Mouse (Mus musculus) ovary, postnatal 36 days (tissue): ENCODE data around the gene Gabarapl2.
A peak's percentile ranks its signal among the peaks of the same experiment; 100 is the strongest.

Source experiments
- DNase-seq: peaks from one replicate; pipeline ENCODE4 v3.0.0; 2022; ENCODE audit warnings: low spot score, mixed read lengths

The Gabarapl2 gene

DNA sequence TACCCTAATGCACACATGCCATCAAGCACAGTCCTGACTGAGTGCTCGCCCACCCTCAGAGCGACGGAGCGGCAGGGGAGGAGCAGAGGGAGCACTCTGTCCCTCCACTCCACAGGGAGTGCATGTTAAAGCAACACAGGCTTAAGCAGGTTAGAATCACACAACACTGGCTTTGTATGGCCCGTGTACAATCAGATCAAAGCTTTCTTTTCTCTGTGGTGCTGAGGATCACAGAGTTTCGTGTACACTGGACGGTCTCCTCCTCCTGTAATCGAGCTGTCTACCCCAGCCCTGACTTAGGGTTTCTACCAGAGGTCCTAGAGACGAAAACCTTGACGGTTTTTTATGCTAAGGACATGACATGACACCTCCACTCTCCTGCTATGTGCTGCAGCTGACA, 28.0 kb downstream of the Gabarapl2 start:
- DNase-seq = no peak

DNA sequence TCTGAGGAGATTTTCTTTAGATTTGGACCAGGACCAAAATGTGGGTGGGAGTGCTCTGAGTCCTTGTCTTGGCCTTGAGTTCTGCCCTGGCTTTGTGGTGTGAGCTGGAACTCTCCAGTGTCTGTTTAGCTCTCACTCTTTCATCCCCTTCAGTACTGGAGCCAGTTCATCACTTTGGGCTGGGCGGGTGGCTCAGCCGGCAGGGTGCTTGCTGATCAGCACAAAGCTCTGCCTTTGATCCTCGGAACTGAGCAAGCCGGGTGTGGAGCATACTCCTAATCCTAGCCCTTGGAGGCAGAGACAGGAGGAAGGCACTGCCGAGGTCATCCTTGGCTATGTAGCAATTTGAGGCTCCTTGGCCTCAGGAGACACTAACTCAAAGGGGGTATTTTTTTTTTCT, 28.5 kb downstream of the Gabarapl2 start:
- DNase-seq = no peak

DNA sequence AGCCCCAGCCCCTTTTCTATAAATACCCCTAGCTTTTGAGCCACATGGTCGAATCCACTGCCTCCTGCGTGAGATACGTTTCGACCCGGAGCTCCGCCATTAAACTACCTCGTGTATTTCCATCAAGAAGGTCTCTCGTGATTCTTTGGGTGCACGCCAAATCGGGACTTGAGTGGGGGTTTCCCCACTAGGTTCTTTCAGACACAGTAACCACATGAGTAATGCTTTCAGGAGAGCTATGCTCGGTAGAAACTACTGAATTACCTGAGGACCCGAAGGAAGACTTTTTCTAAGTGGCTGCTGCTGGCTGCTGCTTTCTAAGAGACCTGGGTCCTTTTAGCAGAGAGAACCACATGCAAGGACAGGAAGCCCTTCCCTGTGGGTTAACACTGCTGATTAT, 33.6 kb downstream of the Gabarapl2 start:
- no peak for DNase-seq

DNA sequence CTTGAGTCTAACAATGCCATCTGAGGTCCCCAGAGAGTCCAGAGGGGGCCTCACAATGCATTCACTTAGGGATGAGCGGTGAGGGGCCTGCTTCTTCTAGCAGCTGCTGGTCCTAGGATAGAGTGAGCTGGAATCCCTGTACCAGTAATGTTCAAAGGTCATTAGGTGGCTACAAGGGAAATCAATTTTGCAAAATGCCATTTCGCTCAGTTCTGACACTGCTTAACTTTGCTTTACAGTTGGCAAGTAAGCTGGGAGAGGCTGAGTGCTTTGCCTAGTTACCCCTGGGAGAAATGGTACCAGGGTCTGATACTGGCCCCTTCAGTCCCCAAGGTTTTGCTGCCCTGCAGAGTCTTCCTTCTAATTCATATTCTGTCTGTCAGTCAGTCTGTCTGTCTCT, 35.2 kb downstream of the Gabarapl2 start:
- DNase-seq = no peak

DNA sequence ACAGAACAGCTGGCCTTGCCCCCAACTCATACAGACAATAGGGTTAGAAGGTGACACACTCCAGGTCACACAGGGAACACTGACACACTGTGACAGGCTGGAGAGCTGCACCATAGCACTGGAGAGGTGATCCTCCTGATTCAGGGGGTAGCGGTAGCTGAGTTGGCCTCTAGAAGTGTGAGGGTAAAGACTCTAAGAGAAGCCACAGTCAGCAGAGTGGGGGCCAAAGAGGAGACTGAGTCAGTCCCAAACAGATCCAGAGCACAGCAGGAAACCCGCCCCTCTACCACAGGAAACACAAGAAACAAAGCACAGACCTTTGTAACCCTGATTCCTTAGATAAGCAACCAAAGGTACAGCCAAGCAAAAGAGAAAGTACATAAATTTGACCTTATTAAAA, 35.8 kb downstream of the Gabarapl2 start:
- DNase-seq = no peak

DNA sequence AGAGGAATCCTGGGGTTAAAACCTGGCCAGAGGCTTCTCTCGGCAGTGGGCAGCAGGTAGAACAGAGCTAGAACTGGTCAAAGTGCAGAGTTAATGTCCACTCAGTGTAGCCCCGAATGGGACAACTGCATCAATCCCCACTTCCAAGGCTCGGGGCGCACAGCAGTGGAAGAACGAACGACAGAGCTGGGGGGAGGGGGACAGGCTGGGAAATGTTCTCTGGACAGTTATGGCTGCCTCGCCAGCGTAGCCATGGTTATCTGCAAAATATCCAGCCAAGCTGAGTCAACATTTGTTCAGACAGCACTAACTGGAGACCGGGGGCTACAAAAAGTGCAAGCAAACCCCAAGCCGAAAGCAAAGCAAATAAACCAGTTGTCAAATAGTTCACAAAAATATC, 37.6 kb downstream of the Gabarapl2 start:
- no peak for DNase-seq

DNA sequence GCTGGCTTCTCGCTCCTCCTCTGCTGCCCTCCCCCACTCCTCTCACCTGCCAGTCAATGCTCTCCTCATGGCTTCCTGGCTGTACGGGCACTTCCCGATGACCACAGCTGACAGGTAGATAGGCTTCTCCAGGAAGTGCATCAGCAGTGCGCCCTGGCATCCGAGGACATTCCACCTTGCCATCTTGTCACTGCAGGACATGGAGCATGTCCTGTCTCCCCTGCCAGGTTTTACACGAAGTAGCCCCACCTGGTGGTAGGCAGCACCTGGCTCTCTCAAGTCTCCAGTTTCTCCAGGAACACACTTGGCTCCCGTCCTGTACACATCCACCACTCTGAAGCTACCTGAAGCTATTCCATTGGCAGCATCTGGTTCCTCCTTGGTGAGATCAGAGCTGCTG, 41.6 kb downstream of the Gabarapl2 start:
- DNase-seq = no peak

DNA sequence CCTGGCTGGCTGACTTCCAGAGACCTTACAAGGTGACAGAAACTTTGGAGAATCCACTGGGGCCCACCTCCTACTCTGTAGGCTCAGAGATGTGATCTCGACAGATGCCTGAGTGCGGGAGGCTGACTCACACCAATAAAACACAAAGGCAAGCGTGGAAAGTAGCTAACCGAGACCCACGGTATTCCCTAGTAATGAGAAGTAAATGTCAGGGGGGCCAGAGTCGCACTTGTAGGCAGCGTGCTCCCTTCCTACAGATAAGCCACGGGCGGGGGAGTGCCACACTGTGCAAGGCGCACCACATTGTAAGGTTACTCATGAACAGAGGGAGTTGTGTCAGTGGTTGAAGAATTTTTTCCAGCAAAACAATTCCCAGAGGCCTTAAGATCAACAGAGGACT, 44.0 kb downstream of the Gabarapl2 start:
- DNase-seq = no peak

DNA sequence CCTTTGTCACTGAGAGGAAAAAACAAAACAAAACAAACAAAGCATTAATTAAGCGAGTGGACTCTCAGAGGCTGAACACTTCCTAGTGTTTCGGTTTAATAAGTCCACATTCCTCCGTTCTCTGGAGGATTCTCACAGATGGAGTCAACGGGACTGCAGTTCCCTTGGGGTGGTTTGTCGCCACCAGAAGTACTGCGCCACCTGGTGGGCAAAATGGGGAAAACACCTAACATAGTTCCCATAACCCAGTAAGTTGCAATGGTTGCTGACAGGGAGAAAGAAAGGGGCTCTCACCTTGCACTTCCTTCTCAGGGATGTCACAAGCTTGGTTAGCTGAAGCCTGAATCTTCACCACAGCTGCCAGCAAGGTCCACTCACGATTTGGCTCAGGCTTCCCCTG, 49.4 kb downstream of the Gabarapl2 start:
- DNase-seq = peak; percentile 64

DNA sequence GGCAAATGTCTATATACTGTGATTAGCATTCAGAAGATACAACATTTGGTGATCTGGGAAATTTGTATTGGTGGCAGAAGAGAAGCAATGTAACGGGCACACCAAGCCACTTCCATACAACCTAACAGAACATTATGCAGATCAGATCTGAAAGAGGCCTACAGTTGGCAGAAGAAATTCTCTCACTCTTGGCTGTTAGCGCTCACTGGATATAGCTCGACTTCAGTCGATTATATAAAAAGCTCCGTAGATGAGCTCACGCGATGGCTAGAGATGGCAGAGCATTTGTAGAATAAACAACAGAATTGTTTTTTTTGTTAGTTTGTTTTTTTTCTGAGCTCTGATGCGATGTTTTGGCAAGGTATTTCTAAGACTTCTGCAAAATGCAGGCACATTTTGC, 50.8 kb downstream of the Gabarapl2 start:
- DNase-seq = no peak

DNA sequence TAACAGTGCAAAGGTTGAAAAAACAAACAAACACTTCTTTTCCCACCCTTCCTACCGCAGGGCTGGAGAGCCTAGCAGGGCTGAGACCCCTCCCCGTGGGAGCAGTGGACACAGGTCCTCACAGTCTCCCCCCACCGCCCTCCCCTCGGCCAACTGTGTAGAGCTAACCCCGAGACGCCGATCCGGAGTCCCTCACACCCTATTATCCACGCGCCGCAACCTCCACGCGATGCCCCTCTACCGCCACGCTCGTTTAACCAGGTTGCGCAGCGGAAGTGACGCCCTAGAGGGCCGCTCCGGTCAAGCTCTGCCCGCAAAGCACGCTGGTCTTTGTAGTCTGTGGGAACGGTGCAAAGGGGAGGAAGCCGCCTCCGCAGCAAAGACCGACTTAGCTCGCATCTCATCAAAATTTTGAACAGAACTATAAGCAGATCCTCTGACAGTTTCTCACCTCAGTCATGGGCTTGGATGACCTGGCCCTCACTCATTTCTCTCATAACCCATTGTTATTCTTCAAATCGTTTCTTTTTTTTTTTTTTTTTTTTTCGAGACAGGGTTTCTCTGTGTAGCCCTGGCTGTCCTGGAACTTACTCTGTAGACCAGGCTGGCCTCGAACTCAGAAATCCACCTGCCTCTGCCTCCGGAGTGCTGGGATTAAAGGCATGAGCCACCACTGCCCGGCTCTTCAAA, 51.7 kb downstream of the Gabarapl2 start, which contains the start of gene Adat1:
Gene Adat1 (minus strand): TSS at position 290 of the 690 bp plus-strand sequence.
- DNase-seq = peak; percentile 81

DNA sequence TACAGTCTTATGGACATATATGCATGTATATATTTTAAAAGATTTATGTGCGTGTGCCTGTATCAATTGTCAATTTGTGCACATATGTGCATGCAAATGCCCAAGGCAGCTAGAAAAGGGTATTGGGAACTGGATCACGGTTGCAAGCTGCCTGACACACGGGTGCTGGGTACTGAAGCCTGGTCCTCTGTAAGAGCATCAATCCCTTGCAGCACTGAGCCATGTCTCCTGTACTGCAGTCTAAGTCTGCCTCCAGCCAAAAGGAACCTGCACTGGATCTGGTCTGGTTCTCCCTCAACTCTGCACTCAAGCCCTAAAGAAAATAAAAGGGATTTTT, 52.2 kb downstream of the Gabarapl2 start:
- DNase-seq = no peak
